Mouse (Mus musculus): ENCODE results near the gene Nemp1.

DNA sequence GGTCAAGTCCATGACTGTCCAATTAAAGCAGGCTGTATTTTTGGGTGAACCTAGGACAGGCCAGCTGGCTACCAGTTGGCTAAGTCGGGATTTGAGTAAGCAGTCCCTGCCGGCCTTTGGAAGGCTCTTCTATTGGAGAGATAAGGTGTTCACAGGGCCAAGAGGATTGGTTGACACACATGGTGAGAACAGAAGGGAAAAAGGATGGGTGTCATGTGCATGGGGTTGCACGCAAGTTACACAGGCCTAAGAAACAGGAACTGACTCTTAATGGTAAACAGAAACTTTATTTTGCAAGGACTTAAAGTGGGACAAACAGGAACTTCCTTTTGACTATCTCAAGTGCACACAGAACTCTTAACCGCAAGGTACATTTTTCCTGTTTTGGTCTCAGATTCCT, 70.2 kb downstream of the Nemp1 start:
- TF ChIP-seq CTCF (IDR thresholded peaks at IDR 0.05; ENCODE audit: control insufficient read depth, insufficient read depth, insufficient replicate concordance, low read depth, low read length) (no peak), POLR2A (IDR thresholded peaks at IDR 0.05; ENCODE audit: control insufficient read depth, low read depth, low read length) (no peak)

Measured in testis, adult 2 months (tissue).